In genomic region chr2:62646671-62647289, GRCm38 (mm10) we compare ENCODE assay signal across 8 mouse cellular contexts. TPM values are rescaled to one million over a fixed set of nuclear protein-coding genes. Genes with fewer than 3 reads are reported as not detected.
DNase-seq lines count a peak whose midpoint lies in the region; ATAC-seq and TF ChIP-seq lines count a peak whose summit lies in the region.

No protein-coding gene starts in this region.

- DNase-seq in kidney, postnatal 0 days (ENCODE audit: low spot score), result peak; percentile 72
- no peak for DNase-seq in kidney, adult 9 months
- DNase-seq in forebrain, embryonic 14.5 days (ENCODE audit: low spot score), result peak; percentile 40
- DNase-seq in kidney, postnatal 10 days, result peak; percentile 34
- no peak for DNase-seq in thymus, postnatal 4 days
- no peak for DNase-seq in natural killer cell, adult 2 months (ENCODE audit: low spot score in 2 of 2)
- no peak for DNase-seq in left cerebral cortex, postnatal 14 days (ENCODE audit: low spot score in 2 of 2)

- H3K9ac ChIP-seq in kidney, postnatal 0 days (ENCODE audit: low read depth, low read length), result peak overlapping the region; percentile 70; the same call in 1 of the 2 replicates
- H3K9ac ChIP-seq in forebrain, embryonic 14.5 days (ENCODE audit: low read length), result no peak overlapping the region; the same call in 1 of the 2 replicates

- peak overlapping the region; percentile 62 for H3K4me2 ChIP-seq in kidney, postnatal 0 days (ENCODE audit: low read length)
- peak overlapping the region; percentile 77 for H3K4me2 ChIP-seq in forebrain, embryonic 14.5 days (ENCODE audit: low read length)
- peak overlapping the region; percentile 72 for H3K4me2 ChIP-seq in myocyte (ENCODE audit: low read depth)

- TF ChIP-seq POLR2A in myocyte (IDR thresholded peaks at IDR 0.05; ENCODE audit: insufficient read length, low read depth), result no peak

- H3K36me3 ChIP-seq in kidney, postnatal 0 days (ENCODE audit: insufficient read depth, low read length), result no peaks in the 10 kb centered on the region
- no peaks in the 10 kb centered on the region for H3K36me3 ChIP-seq in forebrain, embryonic 14.5 days (ENCODE audit: control insufficient read depth, insufficient read depth, low read length)
- no peaks in the 10 kb centered on the region for H3K36me3 ChIP-seq in myocyte (ENCODE audit: control insufficient read depth, insufficient read depth)

- no peaks in the 10 kb centered on the region for H3K4me1 ChIP-seq in kidney, postnatal 0 days (replicated peaks; ENCODE audit: insufficient read depth, low read length)
- peaks cover 13% of the 10 kb centered on the region; the same call in 1 of the 2 replicates for H3K4me1 ChIP-seq in forebrain, embryonic 14.5 days (ENCODE audit: control insufficient read depth, insufficient read depth, low read length)

- no peak; the same call in 1 of the 2 replicates for TF ChIP-seq CTCF in kidney, postnatal 0 days (IDR thresholded peaks at IDR 0.05; ENCODE audit: low read depth)

- no peak overlapping the region for H3ac ChIP-seq in myocyte (ENCODE audit: control insufficient read depth, insufficient read length)

- 0 out of 2 replicates have a peak, but pooled peaks have one; percentile 6 for ATAC-seq in kidney, postnatal 0 days (replicated peaks; ENCODE audit: low FRiP score, low read depth)
- ATAC-seq in forebrain, embryonic 14.5 days, result peak; percentile 38

- 19% methylated on average over 6 of the region's 6 CpGs for WGBS in kidney, postnatal 0 days
- 2% methylated on average over 6 of the region's 6 CpGs for WGBS in forebrain, embryonic 14.5 days

- H3K9me3 ChIP-seq in kidney, postnatal 0 days (replicated peaks; ENCODE audit: low read length), result no peaks in the 10 kb centered on the region
- H3K9me3 ChIP-seq in forebrain, embryonic 14.5 days (replicated peaks; ENCODE audit: control insufficient read depth, low read length), result no peaks in the 10 kb centered on the region

- peak overlapping the region; percentile 56 for H3K4me3 ChIP-seq in kidney, postnatal 0 days (replicated peaks; ENCODE audit: low read depth, low read length)
- H3K4me3 ChIP-seq in forebrain, embryonic 14.5 days (ENCODE audit: low read depth, low read length), result peak overlapping the region; percentile 40
- peak overlapping the region; percentile 31 for H3K4me3 ChIP-seq in myocyte

- H3K27me3 ChIP-seq in kidney, postnatal 0 days (ENCODE audit: insufficient read depth, low read length), result no peaks in the 10 kb centered on the region
- H3K27me3 ChIP-seq in forebrain, embryonic 14.5 days (replicated peaks; ENCODE audit: control insufficient read depth, insufficient read depth, low read length), result peaks cover 7% of the 10 kb centered on the region; the same call in 1 of the 2 replicates
- H3K27me3 ChIP-seq in myocyte (ENCODE audit: control insufficient read depth, insufficient read depth, insufficient read length), result no peaks in the 10 kb centered on the region

- intact Hi-C loops in left cerebral cortex, postnatal 14 days (cut with DNase I), result loop anchor here (10.0 kb wide), 1 partner anchor 808 kb away; no protein-coding TSS in a partner anchor

- peak overlapping the region; percentile 78 for H3K27ac ChIP-seq in kidney, postnatal 0 days
- H3K27ac ChIP-seq in forebrain, embryonic 14.5 days (ENCODE audit: low read depth, low read length), result no peak overlapping the region

- H3K79me2 ChIP-seq in myocyte (ENCODE audit: control insufficient read depth, insufficient read depth), result no peaks in the 10 kb centered on the region

TF ChIP-seq in myocyte, 11 proteins besides CTCF, POLR2A, EP300 and RAD21:
- TF ChIP-seq CEBPB (IDR thresholded peaks at IDR 0.05; ENCODE audit: insufficient read depth, poor library complexity, severe bottlenecking) (no peak), POLR2AphosphoS2 (IDR thresholded peaks at IDR 0.05; ENCODE audit: insufficient read length, low read depth) (no peak), TCF12 (IDR thresholded peaks at IDR 0.05; ENCODE audit: insufficient read depth, poor library complexity, severe bottlenecking) (no peak), USF1 (IDR thresholded peaks at IDR 0.05; ENCODE audit: low read depth) (no peak), REST (IDR thresholded peaks at IDR 0.05; ENCODE audit: insufficient read depth, insufficient read length) (no peak), MYOG (IDR thresholded peaks at IDR 0.05; ENCODE audit: control insufficient read depth in 1 of 3, insufficient read depth in 1 of 3, insufficient read length in 2 of 3, low read depth in 2 of 3) (no peak), E2F4 (IDR thresholded peaks at IDR 0.05; ENCODE audit: insufficient read depth) (no peak), MYOD1 (IDR thresholded peaks at IDR 0.05; ENCODE audit: control insufficient read depth in 1 of 3, insufficient read length in 2 of 3, low read depth in 2 of 3) (no peak), SRF (IDR thresholded peaks at IDR 0.05; ENCODE audit: control insufficient read depth, insufficient read length, low read depth) (no peak), MAX (IDR thresholded peaks at IDR 0.05; ENCODE audit: low read depth) (no peak), TCF3 (IDR thresholded peaks at IDR 0.05; ENCODE audit: insufficient read length, low read depth) (no peak)
TF ChIP-seq in myocyte: peak in this region for 0.

RNA-seq across cellular contexts. Expression of gene Ifih1, which starts 0.7 kb away (rescaled TPM):
- 5.5 and 6.2 TPM in 2 replicates for polyA plus RNA-seq in kidney, postnatal 0 days (2015; fragmentation: Nextera tagmentation; extraction: Ambion mirVana)
- polyA plus RNA-seq in forebrain, embryonic 14.5 days (2014; fragmentation: Nextera tagmentation; extraction: Ambion mirVana), result 1.1 and 1.3 TPM in 2 replicates
- 0.32 TPM for polyA plus RNA-seq in myocyte (2012; fragmentation: generic; extraction: Trizol)
- 1 to 10 TPM; 2.1 to 2.9 TPM for total RNA-seq in left cerebral cortex, postnatal 14 days (2021)

RNA-seq across cellular contexts. Expression of gene Gca, which starts 17.3 kb away (rescaled TPM):
- 16.5 and 19.3 TPM in 2 replicates for polyA plus RNA-seq in kidney, postnatal 0 days (2015; fragmentation: Nextera tagmentation; extraction: Ambion mirVana)
- polyA plus RNA-seq in forebrain, embryonic 14.5 days (2014; fragmentation: Nextera tagmentation; extraction: Ambion mirVana), result 7.1 and 8.4 TPM in 2 replicates
- polyA plus RNA-seq in myocyte (2012; fragmentation: generic; extraction: Trizol), result 0.13 TPM
- 10 to 100 TPM; 12.0 to 15.3 TPM for total RNA-seq in left cerebral cortex, postnatal 14 days (2021)

Comparison
In these comparisons a context has a peak if more than half of its experiments do, and no peak if none do; other contexts are left out.
1. DNase-seq: peak in kidney, postnatal 0 days (single experiment), forebrain, embryonic 14.5 days (single experiment) and kidney, postnatal 10 days (single experiment); none in kidney, adult 9 months (single experiment), thymus, postnatal 4 days (single experiment), natural killer cell, adult 2 months (0 of 2) and left cerebral cortex, postnatal 14 days (0 of 2).
2. Peak in every context shown above with its lines, with median percentiles within 50 percentile points of each other: H3K4me2 ChIP-seq and H3K4me3 ChIP-seq.